Mouse (Mus musculus): Measurements from ENCODE around the gene Got1. TPM values are rescaled to one million over a fixed set of nuclear protein-coding genes. Genes with fewer than 3 reads are reported as not detected.

Got1 gene
- polyA plus RNA-seq (2011; ENCODE audit: insufficient read length, low read depth, missing spikeins): 48.1 and 56.5 TPM in 2 replicates

DNA sequence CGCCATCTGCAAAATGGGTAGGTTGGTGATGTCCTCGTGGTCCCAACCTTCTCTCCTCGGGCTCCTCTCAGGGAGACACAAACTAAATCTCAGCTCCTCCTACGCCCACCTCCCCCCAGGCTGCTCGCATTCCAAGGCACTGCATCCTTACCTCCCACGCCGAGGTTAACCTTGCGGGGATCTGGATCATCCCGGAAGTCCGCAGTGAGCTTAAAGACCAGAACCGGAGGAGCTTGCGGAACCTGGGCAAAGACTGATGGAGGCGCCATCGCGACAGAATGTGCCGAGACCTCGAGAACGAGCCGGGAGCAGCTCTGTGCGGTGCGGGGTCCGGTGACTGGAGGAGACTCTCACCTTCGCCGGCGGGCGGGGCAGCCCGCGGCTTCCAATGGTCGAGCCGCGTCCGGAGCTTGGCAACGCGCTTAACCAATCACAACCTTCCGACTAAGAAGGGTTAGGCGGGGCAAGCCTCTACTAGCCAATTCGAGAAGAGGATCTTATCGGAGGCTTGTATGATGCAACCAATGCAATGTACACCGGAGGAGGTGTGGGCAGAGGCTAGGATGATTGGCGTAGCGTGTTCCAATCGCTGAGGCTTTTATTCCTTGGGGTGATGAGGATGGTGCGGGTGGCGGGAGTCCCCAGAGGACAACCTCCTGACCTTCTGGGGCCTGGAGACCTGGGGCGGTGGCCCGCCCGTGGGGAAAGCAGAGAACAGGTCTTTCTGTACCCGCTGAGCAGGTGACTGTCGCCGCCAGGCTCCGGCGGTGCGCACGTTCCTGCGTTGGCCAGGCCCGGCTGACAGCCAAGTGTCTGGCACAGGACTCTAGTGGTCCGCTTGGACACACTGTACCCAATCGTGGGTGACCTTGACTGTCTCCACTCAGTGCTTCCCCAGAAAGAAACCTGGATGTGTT lies at the start of gene Got1:
Got1 (minus strand) TSS at position 419 of the 917 bp plus-strand sequence.
- peak within 1 kb of the TSS; percentile 85 for H3K4me3 ChIP-seq (ENCODE audit: insufficient read depth, low read length)
- peak within 1 kb of the TSS; percentile 58 for H3K27ac ChIP-seq (ENCODE audit: insufficient read depth, low read length)
- no peak for TF ChIP-seq CTCF (IDR thresholded peaks at IDR 0.05; ENCODE audit: borderline replicate concordance, insufficient read depth, low read length)
- peak; percentile 84 for TF ChIP-seq POLR2A (IDR thresholded peaks at IDR 0.05; ENCODE audit: low read depth, low read length)
- peaks cover 8% of the 10 kb centered on the region; the same call in 1 of the 2 replicates for H3K4me1 ChIP-seq (ENCODE audit: control insufficient read depth, insufficient read depth, low read length)

DNA sequence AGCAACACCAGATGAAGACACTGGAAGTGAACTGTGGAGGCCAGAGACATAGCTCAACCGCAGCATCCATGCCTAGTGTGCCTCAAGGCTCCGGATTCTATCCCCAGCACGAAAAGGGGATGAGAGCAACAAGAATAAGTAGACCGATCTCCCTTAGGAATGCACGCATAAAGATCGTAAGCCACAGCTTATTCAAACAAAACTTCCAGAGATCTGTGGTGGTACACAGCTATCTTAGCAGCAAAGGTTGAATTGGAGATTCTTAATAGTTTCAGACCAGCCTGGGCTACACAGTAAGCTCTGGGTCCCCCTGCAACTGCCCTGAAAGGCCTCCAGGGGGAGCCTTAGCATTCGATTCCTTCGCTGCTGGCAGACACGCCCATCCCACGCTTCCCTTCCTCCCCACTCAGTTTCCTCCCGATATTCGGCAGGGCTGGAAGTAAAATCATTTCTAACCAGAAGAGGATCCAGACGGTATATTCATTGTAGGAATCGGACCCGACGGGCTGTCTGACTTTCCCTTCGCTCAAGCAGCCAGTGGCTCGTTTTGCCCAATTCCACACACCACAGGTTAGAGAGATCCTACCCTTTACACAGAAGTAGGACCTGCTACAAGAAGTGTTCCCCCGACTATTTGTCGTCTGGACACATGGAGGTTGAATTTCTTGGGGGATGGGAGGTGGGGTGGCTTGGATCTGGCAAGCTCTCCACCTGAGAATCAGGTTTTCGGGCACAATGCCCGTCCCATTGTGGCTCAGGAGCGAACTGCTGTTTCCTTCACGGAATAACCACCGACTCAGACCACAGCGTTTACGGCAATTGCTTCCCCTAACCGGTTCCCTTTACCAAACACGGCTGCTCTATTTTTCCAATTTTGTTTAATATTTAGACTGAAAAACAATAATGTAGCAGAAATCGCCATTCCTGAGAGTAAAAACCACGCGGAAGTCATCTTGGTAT lies 46.7 kb upstream of the Got1 start:
- TF ChIP-seq POLR2A (IDR thresholded peaks at IDR 0.05; ENCODE audit: low read depth, low read length) (no peak), CTCF (IDR thresholded peaks at IDR 0.05; ENCODE audit: borderline replicate concordance, insufficient read depth, low read length) (peak; percentile 71)
- no peaks in the 10 kb centered on the region for H3K4me1 ChIP-seq (ENCODE audit: control insufficient read depth, insufficient read depth, low read length)

DNA sequence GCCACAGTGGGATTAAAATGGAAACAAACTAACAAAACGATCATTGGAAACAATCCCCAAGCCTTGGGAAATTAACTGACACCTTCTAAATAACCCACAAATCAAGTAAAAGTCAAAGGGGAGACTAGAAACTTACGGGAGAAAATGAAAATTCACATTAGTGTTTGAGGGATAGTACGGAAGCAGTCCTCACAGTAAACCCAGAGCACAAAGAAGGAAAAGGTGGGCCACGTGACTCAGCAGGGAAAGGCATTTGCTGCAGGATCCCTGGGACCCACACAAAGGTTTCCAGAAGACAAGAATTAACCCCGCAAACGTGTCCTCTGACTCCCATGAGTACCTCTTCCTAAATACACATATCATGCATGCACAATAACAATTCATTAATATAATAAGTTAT lies 44.7 kb upstream of the Got1 start:
- no peaks in the 10 kb centered on the region for H3K4me1 ChIP-seq (ENCODE audit: control insufficient read depth, insufficient read depth, low read length)
- no peak overlapping the region for H3K27ac ChIP-seq (ENCODE audit: insufficient read depth, low read length)
- no peak overlapping the region for H3K4me3 ChIP-seq (ENCODE audit: insufficient read depth, low read length)
- TF ChIP-seq CTCF (IDR thresholded peaks at IDR 0.05; ENCODE audit: borderline replicate concordance, insufficient read depth, low read length) (no peak), POLR2A (IDR thresholded peaks at IDR 0.05; ENCODE audit: low read depth, low read length) (no peak)

More for the DNA sequence above, 46.7 kb upstream of the Got1 start:
- H3K27ac ChIP-seq (ENCODE audit: insufficient read depth, low read length): no peak overlapping the region
- H3K4me3 ChIP-seq (ENCODE audit: insufficient read depth, low read length): peak overlapping the region; percentile 32

DNA sequence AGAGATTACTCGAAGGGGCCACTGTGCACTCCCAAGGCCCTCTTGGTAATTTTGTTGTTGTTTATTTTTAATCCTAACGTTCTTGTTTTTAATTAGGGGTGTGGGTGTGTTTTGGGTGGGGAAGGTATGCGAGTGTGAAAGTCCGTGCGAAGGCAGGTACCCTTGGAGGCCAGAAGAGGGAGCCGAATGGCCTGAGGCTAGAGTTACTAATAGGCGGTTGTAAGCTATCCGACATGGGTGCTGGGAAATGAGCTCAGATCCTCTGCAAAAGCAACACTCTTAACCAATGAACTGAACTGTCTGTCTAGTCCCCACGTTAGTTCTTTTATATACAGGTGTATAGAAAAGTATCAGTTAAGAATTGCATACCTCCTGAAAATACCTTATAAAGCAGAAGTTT lies 43.9 kb upstream of the Got1 start:
- no peak overlapping the region for H3K4me3 ChIP-seq (ENCODE audit: insufficient read depth, low read length)
- H3K4me1 ChIP-seq (ENCODE audit: control insufficient read depth, insufficient read depth, low read length): no peaks in the 10 kb centered on the region
- no peak for TF ChIP-seq POLR2A (IDR thresholded peaks at IDR 0.05; ENCODE audit: low read depth, low read length)
- TF ChIP-seq CTCF (IDR thresholded peaks at IDR 0.05; ENCODE audit: borderline replicate concordance, insufficient read depth, low read length): 0 out of 2 replicates have a peak, but pooled peaks have one; percentile 8
- H3K27ac ChIP-seq (ENCODE audit: insufficient read depth, low read length): no peak overlapping the region

DNA sequence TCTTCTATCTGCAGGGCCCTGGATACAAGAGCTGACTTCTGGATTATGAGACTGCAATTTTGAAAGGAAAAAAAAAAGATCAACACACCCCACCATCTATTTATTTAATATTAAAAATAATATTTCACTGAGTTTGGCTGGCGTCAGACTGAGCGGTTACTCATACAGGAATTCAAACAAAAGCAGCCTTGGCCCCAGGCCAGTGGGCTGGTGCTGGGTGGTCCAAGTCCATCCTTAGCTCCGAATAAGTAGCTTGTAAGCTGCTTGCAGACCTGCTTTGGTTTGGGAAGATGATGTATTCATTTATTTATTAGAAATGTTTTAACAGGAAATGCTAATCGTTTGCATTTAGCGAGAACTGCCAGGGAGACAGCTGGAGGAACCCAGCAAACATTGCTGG lies 38.8 kb upstream of the Got1 start:
- no peak overlapping the region for H3K27ac ChIP-seq (ENCODE audit: insufficient read depth, low read length)
- H3K4me3 ChIP-seq (ENCODE audit: insufficient read depth, low read length): no peak overlapping the region
- peaks cover 7% of the 10 kb centered on the region; the same call in 1 of the 2 replicates for H3K4me1 ChIP-seq (ENCODE audit: control insufficient read depth, insufficient read depth, low read length)
- TF ChIP-seq POLR2A (IDR thresholded peaks at IDR 0.05; ENCODE audit: low read depth, low read length): no peak
- TF ChIP-seq CTCF (IDR thresholded peaks at IDR 0.05; ENCODE audit: borderline replicate concordance, insufficient read depth, low read length): no peak

DNA sequence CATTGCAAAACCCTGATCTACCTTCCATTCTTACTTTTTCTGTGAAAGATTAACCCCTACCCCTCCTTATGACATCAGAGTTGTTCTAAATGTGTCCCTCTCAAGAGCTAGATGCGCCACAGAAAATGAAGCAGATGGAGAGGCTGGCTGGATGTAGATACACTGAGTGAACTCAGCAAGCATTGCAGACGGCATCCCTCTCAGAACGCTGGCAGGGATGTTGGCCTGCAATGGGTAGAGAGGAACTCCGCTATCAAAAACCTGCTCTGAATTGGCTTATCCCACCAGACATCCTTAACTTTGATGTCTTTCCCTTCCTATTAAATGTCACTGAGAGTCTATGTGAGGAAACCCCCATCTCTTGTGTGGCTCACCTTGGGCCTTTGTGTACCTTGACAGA lies 37.4 kb upstream of the Got1 start:
- no peak for TF ChIP-seq POLR2A (IDR thresholded peaks at IDR 0.05; ENCODE audit: low read depth, low read length)
- TF ChIP-seq CTCF (IDR thresholded peaks at IDR 0.05; ENCODE audit: borderline replicate concordance, insufficient read depth, low read length): no peak
- Histone ChIP-seq H3K4me3 (ENCODE audit: insufficient read depth, low read length) (no peak overlapping the region), H3K4me1 (ENCODE audit: control insufficient read depth, insufficient read depth, low read length) (peaks cover 7% of the 10 kb centered on the region; the same call in 1 of the 2 replicates), H3K27ac (ENCODE audit: insufficient read depth, low read length) (no peak overlapping the region)

DNA sequence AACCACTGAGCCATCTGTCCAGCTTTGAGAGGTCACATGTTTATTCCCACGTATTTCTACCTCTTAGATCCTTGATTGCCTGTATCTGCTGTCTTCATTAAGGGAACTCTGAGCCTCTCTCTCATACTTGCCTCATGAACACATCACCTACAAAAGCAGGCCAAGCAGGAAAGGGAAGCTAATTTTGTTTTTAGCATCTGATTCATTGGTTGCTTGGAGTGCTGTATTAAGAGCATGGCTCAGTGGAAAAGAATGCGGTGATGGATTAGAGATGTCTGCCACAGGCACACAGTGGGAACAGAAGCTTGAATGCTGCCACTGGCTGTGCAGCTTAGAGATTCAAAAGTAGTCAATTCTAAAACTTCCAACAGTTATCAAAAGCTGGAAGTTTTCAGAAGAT lies 35.8 kb upstream of the Got1 start:
- peaks cover 7% of the 10 kb centered on the region; the same call in 1 of the 2 replicates for H3K4me1 ChIP-seq (ENCODE audit: control insufficient read depth, insufficient read depth, low read length)
- no peak for TF ChIP-seq CTCF (IDR thresholded peaks at IDR 0.05; ENCODE audit: borderline replicate concordance, insufficient read depth, low read length)
- no peak for TF ChIP-seq POLR2A (IDR thresholded peaks at IDR 0.05; ENCODE audit: low read depth, low read length)
- H3K4me3 ChIP-seq (ENCODE audit: insufficient read depth, low read length): no peak overlapping the region
- H3K27ac ChIP-seq (ENCODE audit: insufficient read depth, low read length): peak overlapping the region; percentile 55; the same call in 1 of the 2 replicates

DNA sequence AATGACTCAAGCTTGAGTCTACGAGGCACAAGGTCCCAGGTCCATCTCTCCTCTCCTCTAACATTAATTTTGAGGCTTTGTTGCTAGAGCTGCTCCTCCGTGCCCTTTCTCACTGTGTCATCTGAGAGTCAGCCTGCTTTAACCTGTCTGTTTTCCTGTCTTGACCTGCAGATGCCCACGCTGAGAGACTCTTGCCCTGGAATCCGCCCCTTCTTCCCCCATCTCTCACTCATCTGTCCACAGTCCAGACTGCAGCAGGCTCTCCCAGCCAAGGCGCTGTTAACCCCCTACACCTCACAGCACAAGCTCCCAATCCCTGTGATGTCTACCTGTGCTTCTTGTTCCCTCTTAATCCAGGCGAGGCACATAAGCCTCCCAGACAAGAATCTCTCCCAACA lies 27.1 kb upstream of the Got1 start:
- no peak overlapping the region for H3K27ac ChIP-seq (ENCODE audit: insufficient read depth, low read length)
- H3K4me1 ChIP-seq (ENCODE audit: control insufficient read depth, insufficient read depth, low read length): 0 out of 2 replicates have a peak, but pooled peaks cover 3% of the 10 kb centered on the region
- no peak overlapping the region for H3K4me3 ChIP-seq (ENCODE audit: insufficient read depth, low read length)
- no peak for TF ChIP-seq CTCF (IDR thresholded peaks at IDR 0.05; ENCODE audit: borderline replicate concordance, insufficient read depth, low read length)

DNA sequence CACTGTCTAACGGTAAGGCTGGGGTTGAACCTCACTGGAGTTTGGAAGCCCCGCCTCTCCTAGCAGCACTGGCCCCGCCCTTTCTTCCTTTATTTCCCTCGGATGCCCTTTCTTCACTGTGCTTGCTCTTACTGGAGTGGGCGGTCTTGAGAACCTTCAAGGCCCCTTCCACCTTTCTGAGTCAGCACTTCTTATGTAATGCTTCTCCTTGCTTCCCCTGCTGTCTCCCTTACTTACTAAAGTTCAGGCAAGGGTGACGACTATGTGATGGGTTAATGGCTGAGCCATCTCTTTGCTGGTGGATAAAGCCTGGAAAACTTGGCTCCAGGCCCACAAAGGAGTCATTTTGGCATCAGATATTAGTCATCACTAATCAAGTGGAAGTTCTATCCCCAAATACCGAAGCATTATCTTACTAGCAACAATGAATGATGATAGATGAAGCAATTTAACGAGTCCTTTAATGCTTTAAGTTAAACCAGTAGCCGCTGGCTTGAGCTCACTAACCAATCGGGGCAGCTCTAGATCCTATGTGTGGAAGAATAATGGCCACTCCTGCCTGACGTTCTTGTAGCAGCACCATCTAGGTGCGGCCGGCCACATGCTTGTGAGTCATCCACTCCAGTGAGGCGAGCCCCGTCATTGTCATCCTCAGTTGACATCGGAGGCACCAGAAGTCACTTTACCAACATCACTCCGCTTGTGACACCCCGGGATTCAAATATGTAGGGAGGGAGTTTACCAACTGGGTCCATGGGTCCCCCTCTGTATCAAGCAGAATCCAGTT lies 26.5 kb upstream of the Got1 start:
- TF ChIP-seq POLR2A (IDR thresholded peaks at IDR 0.05; ENCODE audit: low read depth, low read length): no peak
- TF ChIP-seq CTCF (IDR thresholded peaks at IDR 0.05; ENCODE audit: borderline replicate concordance, insufficient read depth, low read length): no peak
- 0 out of 2 replicates have a peak, but pooled peaks cover 3% of the 10 kb centered on the region for H3K4me1 ChIP-seq (ENCODE audit: control insufficient read depth, insufficient read depth, low read length)
- no peak overlapping the region for H3K4me3 ChIP-seq (ENCODE audit: insufficient read depth, low read length)
- no peak overlapping the region for H3K27ac ChIP-seq (ENCODE audit: insufficient read depth, low read length)

Data from embryonic fibroblast, embryonic 13.5 days (primary cell).